Mouse (Mus musculus) cerebellum, adult 11-12 months (tissue): ENCODE data around the gene Tulp2.
"Not testable (repeated sequence)": the region's sequence is repeated elsewhere in the genome, so short reads cannot be mapped to it uniquely, and the experiment has no call there.

Experiments
- DNase-seq: peaks from one replicate; pipeline ENCODE4 v3.0.0; 2022

Tulp2 gene

DNA sequence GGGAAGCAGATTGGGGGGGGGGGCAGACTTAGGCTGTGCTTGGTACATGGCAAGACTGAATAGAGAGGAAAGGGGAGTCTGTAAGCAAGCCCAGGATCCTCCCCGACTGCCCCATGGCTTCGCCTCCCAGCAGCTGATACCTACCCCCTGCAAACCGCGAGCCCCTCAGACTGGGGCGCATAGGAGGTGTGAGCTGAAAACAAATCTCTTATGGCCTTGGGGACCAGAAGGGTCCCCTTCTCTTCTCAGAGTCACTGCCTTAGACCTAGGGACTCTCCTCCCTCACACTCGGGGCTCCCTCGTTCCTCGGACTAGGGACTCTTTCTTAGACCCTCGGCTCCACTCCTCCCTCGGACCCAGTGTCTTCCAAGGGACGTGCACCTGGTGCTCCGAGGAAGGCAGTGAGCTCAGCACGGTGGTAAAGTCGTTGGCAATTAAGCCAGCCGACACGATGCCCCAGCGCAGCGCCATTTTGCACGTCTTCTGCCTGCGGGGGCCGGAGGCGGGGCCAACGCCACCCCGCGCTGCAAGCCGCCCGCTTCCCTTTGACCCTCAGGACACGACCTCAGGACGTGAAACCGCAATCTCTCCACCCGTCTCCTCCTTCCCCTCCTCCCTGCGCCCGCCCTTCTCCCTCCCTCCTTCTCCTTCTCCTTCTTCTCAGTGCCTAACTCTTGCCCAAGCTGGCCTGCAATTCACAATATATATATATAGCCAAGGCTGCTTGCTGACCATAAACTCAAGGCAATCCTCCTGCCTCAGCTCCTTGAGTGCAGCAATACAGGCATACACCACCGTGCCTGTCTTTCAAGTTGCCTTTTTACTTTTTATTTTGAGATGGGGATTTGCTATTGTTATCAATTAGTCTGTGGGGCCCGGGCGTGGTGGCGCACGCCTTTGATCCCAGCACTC, 6.9 kb downstream of the Tulp2 start, which contains the start of gene Dhdh:
Gene Dhdh (minus strand): TSS at position 513 of the 912 bp plus-strand sequence.
- peak; percentile 77 for DNase-seq

DNA sequence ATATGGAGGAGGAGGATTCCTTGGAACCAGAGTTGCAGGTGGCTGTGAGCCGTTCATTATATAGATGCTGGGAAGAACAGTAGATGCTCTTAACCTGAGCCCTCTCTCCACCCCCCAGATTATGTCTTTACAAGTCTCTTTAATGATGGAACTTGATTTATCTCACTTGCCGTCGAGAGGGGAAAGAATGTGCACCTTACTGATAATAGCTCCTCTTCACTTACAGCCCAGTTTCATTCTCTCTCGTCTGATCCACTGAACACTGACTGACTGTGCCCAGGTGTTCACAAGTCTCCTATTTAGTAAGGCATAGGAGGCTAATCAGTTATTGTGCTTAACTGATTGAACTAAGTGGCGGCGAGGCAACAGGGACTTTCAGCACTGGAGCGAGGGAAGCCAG, 7.9 kb downstream of the Tulp2 start:
- DNase-seq, result no peak

- DNase-seq, result no peak
Measured at GRCm38 (mm10) chr7:45490822-45491221, 9.1 kb downstream of the Tulp2 start.

DNA sequence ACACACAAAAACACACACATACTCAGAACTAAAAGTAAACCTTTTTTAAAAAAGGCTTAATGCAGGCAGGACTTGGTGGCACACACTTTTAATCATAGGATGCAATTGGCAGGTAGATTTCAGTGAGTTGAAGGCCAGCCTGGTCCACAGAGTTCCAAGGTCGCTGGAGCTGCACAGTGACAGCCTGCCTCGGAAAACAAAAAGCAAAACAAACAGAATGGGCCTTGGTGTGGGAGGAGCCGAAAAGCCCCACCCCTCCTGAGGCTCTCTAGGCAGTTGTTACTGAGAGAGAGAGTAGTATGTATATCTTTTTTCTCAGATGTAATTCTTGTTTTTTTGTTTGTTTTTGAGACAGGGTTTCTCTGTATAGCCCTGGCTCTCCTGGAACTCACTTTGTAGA, 9.6 kb downstream of the Tulp2 start:
- no peak for DNase-seq

DNA sequence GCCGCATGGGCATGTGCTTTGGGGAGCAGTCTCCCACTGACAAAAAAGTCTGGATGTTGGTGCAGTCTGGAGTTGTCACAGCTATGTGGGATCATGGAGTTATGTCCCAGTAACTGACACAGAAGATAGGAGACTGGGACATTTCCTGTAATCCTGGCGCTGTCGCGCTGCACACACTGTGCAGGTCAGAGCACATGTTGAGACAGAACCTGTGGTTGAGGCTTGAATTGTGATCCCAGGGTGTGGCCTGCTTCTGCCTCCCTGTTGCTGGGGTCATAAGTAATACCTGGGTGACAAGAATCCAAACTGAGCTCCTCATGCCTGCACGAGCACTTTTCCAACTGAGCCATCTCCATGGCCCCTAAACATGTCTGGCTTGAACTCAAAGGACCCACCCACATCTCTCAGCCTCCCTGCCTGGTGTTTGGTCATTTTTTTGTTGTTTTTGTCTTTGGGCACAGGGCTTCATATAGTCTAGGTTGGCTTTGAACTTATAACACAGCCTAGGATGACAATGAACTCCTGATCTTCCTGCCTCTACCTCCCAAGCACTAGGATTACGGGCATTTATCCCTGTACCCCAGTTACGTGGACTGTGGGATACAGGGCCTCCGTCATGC, 10.7 kb downstream of the Tulp2 start:
- peak; percentile 54 for DNase-seq

DNA sequence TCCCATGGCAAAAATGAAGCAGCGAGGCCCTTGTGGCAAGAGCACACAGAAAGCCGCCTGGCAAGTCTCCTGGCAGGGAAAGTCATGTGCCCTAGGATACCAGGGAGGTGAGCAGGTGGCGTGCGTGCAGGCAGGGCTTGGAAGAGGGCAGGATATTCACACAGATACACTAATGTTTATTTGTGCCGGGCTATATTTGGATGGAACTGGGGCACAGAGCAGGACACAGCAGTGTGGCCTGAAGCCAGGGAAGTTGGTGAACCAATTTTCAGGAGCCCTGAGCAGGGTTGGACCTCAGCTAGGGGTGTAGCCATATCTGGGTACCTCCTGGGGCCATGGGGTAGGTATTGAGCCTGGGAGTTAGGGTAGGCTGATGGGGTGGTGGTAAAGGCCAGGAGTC, 11.3 kb downstream of the Tulp2 start:
- peak; percentile 90 for DNase-seq

DNA sequence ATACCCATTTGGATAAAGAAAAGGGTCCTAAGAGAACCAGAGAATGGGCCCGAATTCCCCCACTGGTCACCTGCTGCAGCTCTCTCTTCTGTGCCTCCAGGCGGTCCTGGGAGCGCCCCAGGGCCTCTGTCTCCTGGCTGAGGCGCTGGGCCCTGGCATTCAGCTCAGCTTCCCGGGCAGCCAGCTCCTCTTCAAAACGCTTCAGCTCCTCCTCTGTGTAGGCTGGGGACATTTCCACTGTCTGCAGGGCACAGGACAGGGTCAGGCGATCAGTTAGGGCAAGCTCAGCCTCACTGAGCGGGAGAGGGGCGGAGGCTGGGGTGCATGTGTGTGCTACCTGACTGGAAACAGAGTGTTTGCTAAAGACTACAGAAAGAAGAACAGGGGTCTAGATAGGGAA, 12.9 kb downstream of the Tulp2 start:
- DNase-seq, result peak; percentile 49

DNA sequence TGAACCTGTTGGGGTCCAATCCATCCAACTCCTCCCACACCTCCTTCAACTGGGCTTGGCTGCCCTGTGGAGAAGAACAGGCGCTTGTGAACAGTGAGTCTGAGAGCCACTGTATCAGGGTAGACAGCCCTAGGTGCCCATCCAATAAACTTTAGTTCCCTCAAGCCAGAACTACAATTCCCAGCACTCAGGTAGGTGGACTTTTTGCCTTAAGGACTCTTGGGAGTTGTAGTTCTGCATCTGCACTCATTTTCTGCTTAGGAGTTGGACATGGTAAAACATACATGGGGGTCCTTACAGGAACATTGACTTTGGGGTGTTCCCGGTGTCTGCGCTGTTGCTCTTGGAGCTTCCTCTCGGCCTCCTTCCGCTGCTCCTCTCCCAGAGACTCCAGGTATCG, 16.8 kb downstream of the Tulp2 start:
- DNase-seq, result no peak

DNA sequence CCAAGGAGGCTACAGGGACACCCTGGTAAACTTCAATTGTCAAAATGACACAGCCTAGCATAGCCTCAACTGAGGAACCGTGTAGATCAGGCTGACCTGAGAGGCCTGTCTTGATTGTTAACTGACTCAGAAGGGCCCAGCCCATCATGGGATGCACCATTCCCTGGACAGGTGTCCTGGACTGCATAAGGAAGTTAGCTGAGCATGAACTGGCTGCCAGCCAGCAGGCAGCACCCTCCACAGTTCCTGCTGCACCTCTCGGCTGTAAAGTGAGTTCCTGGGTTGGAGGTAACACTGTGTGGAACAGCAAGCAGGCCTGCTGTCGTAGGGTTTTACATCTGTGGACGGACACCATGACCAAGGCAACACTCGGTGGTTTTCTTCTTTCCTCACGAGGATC, 25.9 kb downstream of the Tulp2 start:
- peak; percentile 65 for DNase-seq

GRCm38 (mm10) chr7:45508561-45508960, 26.9 kb downstream of the Tulp2 start:
- DNase-seq, result no peak

GRCm38 (mm10) chr7:45509181-45509882, 27.7 kb downstream of the Tulp2 start:
- DNase-seq, result peak; percentile 47

DNA sequence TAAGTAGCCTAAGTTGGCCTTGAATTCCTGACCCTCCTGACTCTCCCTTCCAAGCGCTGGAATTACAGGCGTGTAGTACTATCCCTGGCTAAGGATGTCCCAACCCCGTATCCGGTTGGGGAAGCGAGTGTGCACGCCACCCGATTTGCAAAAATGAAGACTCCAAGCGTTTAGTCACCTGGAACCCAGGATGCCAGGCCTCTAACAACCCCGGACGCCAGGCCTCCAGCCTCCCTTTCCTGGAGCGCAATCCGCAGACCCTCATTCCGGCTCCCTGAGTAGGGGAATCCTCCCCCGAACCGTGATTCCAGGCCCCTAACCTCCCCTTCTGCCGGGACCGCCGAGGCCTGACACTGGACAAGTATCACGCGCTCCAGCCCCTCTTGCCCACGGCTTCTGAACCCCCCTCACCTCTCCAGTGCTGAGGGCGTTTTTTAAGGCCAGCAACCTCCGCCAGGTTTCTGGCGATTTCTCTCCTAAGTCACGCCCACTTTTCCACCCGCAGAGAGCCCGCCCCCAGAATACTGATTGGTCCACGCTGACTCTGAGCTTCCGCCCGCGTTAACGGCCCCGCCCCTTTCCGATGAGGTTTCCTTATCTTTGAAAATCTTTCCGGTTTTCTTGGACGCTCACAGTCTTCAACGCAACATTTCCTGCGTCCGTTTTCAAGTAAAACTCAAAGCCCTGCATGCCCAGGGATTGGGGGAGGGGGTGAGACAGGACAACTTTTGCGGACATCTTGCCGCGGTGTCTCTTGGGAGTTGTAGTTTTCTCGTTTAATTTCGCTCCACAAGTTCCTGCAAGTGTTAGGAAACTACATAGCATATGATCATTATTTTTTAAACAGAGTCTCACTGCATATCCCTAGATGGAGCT, 28.5 kb downstream of the Tulp2 start, which contains the start of gene Nucb1:
Gene Nucb1 (minus strand): TSS at position 495 of the 876 bp plus-strand sequence.
- peak; percentile 89 for DNase-seq

DNA sequence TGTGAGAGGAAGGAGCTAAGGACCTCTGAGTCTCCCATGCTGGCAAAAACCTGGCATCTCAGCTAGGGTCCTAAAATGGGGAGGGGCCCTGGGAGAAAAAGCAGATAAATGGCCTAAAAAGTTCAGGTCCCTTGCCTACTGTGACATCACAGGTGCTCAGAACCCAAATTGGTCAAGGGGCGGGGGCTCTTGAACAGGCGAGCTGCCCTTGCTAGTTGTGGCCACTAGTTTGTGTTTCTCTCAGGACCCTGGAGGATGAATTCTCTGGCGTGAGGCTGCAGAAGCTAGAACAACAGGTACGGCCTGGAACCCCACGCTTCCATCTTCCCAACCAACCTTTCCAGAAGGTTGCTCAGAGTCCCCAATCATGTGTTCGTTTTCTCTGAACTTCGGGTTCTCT, 32.7 kb downstream of the Tulp2 start:
- no peak for DNase-seq

DNA sequence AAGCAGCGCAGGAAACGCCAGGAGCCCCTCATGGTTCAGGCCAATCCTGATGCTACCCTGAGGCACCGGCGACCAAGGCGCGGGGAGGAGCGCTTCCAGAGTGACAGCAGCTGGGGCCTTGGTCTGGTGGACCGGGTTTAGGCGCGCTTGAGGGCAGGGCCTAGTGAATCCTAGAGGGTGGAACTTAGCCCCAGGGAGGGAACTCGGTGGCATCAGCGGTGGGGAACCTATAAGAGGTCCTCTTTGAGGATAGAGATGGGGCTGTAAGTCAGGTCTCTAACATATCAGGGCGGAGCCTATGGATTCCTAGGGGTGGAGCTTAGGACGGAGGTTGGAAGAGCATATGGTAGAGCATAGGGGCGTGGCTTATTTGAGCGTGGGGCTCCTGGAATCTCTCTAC, 33.8 kb downstream of the Tulp2 start:
- DNase-seq, result no peak

DNA sequence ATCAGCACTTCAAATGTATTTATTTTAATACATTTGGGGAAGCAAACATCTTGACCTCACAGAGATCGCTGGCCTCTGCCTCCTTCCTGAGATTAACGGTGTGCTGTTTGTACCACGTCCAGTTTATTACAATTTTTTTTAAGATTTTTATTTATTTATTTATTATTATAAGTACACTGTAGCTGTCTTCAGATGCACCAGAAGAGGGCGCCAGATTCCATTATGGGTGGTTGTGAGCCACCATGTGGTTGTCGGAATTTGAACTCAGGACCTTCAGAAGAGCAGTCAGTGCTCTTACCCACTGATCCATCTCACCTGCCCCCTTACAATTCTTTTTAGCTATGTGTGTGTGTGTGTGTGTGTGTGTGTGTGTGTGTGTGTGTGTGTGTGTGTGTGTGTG, 35.2 kb downstream of the Tulp2 start:
- not testable (repeated sequence) for DNase-seq

- DNase-seq, result no peak
Measured at GRCm38 (mm10) chr7:45518618-45519017, 36.9 kb downstream of the Tulp2 start.

DNA sequence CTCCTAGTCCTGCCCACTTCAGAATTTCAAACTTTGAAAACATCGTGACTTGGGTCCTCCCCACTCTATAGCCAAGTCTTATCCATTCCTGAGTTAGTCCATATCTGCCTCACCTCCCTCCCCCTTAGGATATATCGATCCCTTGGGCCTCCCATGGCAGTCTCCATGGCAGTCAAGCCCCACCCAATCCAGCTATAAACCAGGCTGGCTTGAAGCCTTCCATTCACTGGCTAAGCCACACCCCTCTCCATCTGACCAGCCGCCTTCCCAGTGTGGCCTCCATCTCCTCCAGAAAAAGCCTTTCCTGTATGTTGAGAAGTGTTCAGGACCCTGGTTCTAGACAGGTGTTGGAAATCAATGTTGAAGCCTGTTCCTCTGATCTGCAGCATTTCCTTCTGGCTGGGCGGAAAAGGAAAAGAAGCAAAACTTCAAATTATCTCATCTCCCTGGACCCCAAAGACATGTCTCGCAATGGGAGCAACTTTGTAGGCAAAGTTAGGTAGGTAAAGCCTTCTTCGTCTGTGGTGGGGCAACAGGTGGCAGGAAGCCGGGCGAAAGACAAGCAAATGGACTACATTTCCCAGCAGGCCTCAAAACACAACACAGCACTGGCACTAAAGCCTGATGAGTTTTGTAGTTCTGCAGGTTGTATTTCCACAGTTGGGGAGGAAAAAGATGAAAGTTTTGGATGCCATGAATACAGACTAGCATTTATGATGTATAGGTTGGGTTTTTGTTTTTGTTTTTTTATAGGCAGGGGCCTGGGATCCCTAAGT, 37.9 kb downstream of the Tulp2 start:
- no peak for DNase-seq

- DNase-seq, result peak; percentile 55
Measured at GRCm38 (mm10) chr7:45520605-45521004, 38.9 kb downstream of the Tulp2 start.

- peak; percentile 85 for DNase-seq
Measured at GRCm38 (mm10) chr7:45521728-45522184, 40.1 kb downstream of the Tulp2 start.

- no peak for DNase-seq
Measured at GRCm38 (mm10) chr7:45522194-45522752, 40.6 kb downstream of the Tulp2 start.
